Mouse (Mus musculus) CH12.LX (cell line): Measurements from ENCODE around the gene Parp1. TPM values are rescaled to one million over a fixed set of nuclear protein-coding genes. Genes with fewer than 3 reads are reported as not detected.
"Not testable (repeated sequence)": the region's sequence is repeated elsewhere in the genome, so short reads cannot be mapped to it uniquely, and the experiment has no call there.

ENCODE experiments used
- DNase-seq: peaks from one replicate; pipeline ENCODE4 v3.0.0-alpha.2; 2013; ENCODE audit errors: extremely low read depth
- H3K27ac ChIP-seq: 2 replicates; pipeline ENCODE4 v1.5.1; 2012; ENCODE audit warnings: low read depth, mild to moderate bottlenecking, control low read depth, moderate library complexity; ENCODE audit not compliant: insufficient read depth
- H3K27me3 ChIP-seq: replicated peaks from 2 replicates; pipeline ENCODE3; 2012; ENCODE audit warnings: inconsistent platforms
- H3K36me3 ChIP-seq, 2 experiments: replicated peaks in 1 of 2; 2 replicates each; pipeline versions ENCODE3 to v1.6.1; 2012; ENCODE audit warnings: inconsistent platforms in 1 of 2, low read length in 1 of 2, mild to moderate bottlenecking in 1 of 2, mixed read lengths in 1 of 2, moderate library complexity in 1 of 2; ENCODE audit not compliant: control insufficient read depth in 1 of 2, insufficient read depth in 1 of 2
- H3K4me1 ChIP-seq, 2 experiments: 2 replicates each; pipeline ENCODE4 v1.6.1; 2012; ENCODE audit warnings: inconsistent platforms in 1 of 2, moderate library complexity in 1 of 2; ENCODE audit not compliant: insufficient read depth in 2 of 2, control insufficient read depth in 1 of 2
- H3K4me2 ChIP-seq: 2 replicates; pipeline ENCODE4 v1.6.1; 2012; ENCODE audit warnings: low read depth, mild to moderate bottlenecking, control low read depth; ENCODE audit not compliant: poor library complexity, insufficient read depth, severe bottlenecking
- H3K4me3 ChIP-seq, 3 experiments: fragments of 150-350 bp in 1 of 3; sonication (generic) in 1 of 3; replicated peaks in 1 of 3; 2 replicates each; pipeline versions ENCODE3 to v1.5.1; 2011 to 2012; ENCODE audit warnings: low read depth in 2 of 3, low read length in 2 of 3, mild to moderate bottlenecking in 2 of 3, moderate library complexity in 2 of 3, control low read depth in 1 of 3, improper control_type of control experiment in 1 of 3, inconsistent platforms in 1 of 3, mixed read lengths in 1 of 3; ENCODE audit not compliant: poor library complexity in 1 of 3
- H3K79me2 ChIP-seq: replicated peaks from 2 replicates; pipeline ENCODE4 v1.6.1; 2012; ENCODE audit warnings: mild to moderate bottlenecking, moderate library complexity; ENCODE audit not compliant: control insufficient read depth, poor library complexity, insufficient read depth, severe bottlenecking; ENCODE audit errors: extremely low read depth
- H3K9ac ChIP-seq: 2 replicates; pipeline ENCODE4 v1.6.1; 2012; ENCODE audit warnings: low read depth, mild to moderate bottlenecking, control low read depth, moderate library complexity; ENCODE audit not compliant: insufficient read depth
- H3K9me3 ChIP-seq: replicated peaks from 2 replicates; pipeline ENCODE3; 2012; ENCODE audit warnings: low read length, inconsistent platforms, mixed read lengths
- CHD2 ChIP-seq: IDR thresholded peaks from 2 replicates; pipeline ENCODE4 v1.6.1; 2011; ENCODE audit warnings: low read length, improper control_type of control experiment
- CTCF ChIP-seq, 2 experiments: IDR thresholded peaks in 1 of 2; conservative IDR thresholded peaks in 1 of 2; 2 replicates each; pipeline ENCODE4 v1.5.1; 2011 to 2012; ENCODE audit warnings: low read depth in 2 of 2, low read length in 2 of 2, improper control_type of control experiment in 1 of 2, inconsistent platforms in 1 of 2, mild to moderate bottlenecking in 1 of 2, moderate library complexity in 1 of 2
- ETS1 ChIP-seq: conservative IDR thresholded peaks from 2 replicates; pipeline ENCODE4 v1.6.1; 2012; ENCODE audit warnings: low read depth, mild to moderate bottlenecking, inconsistent platforms, low read length, improper control_type of control experiment, moderate library complexity
- GABPA ChIP-seq: IDR thresholded peaks from 2 replicates; pipeline ENCODE4 v1.6.1; 2012; ENCODE audit warnings: low read depth, low read length, improper control_type of control experiment, inconsistent platforms; ENCODE audit not compliant: insufficient replicate concordance
- HCFC1 ChIP-seq: IDR thresholded peaks from 2 replicates; pipeline ENCODE4 v1.6.1; 2012; ENCODE audit warnings: low read depth, mild to moderate bottlenecking, inconsistent platforms, low read length, improper control_type of control experiment
- MAZ ChIP-seq: IDR thresholded peaks from 2 replicates; pipeline ENCODE4 v1.6.1; 2012; ENCODE audit warnings: low read depth, mild to moderate bottlenecking, inconsistent platforms, low read length, improper control_type of control experiment, moderate library complexity
- MXI1 ChIP-seq: IDR thresholded peaks from 2 replicates; pipeline ENCODE4 v1.6.1; 2011; ENCODE audit warnings: mild to moderate bottlenecking, low read depth, low read length, improper control_type of control experiment
- NRF1 ChIP-seq: IDR thresholded peaks from 2 replicates; pipeline ENCODE4 v1.6.1; 2014; ENCODE audit warnings: low read depth, mild to moderate bottlenecking, inconsistent platforms, low read length, improper control_type of control experiment, moderate library complexity
- PAX5 ChIP-seq: IDR thresholded peaks from 2 replicates; pipeline ENCODE4 v1.6.1; 2012; ENCODE audit warnings: low read length, inconsistent platforms, mixed read lengths
- POLR2AphosphoS2 ChIP-seq: IDR thresholded peaks from 2 replicates; pipeline ENCODE4 v1.6.1; 2011; ENCODE audit warnings: low read depth, low read length, improper control_type of control experiment
- USF1 ChIP-seq: IDR thresholded peaks from 2 replicates; pipeline ENCODE4 v1.6.1; 2014; ENCODE audit warnings: low read depth, mild to moderate bottlenecking, inconsistent platforms, low read length, improper control_type of control experiment
- USF2 ChIP-seq: conservative IDR thresholded peaks from 2 replicates; pipeline ENCODE4 v1.6.1; 2011; ENCODE audit warnings: low read depth, low read length, improper control_type of control experiment
- ZNF384 ChIP-seq: IDR thresholded peaks from 2 replicates; pipeline ENCODE4 v1.6.1; 2012; ENCODE audit warnings: low read depth, low read length, improper control_type of control experiment, inconsistent platforms
- dilution Hi-C: fragments of 300-500 bp; cut with MboI; formaldehyde crosslinking; loops from 2 replicates; pipeline ENCODE4 v1.14.3; 2020; ENCODE audit warnings: low sequenced_read_pairs; ENCODE audit not compliant: extremely low pct_unique_long_range_greater_than_20kb, extremely low pct_ligation_motif_present
- in situ Hi-C: fragments of 300-500 bp; cut with MboI; formaldehyde crosslinking; loops from 3 replicates; pipeline ENCODE4 v1.14.3; 2019; ENCODE audit warnings: low sequenced_read_pairs, low pct_ligation_motif_present, low pct_unique_long_range_greater_than_20kb, mixed read lengths
- polyA plus RNA-seq: library from polyadenylated mRNA; unstranded; fragments of >175 nt; gene quantifications from 2 replicates; pipeline ENCODE4 v1.2.1, GENCODE M21; 2012; ENCODE audit warnings: low read depth; ENCODE audit not compliant: insufficient read length
- total RNA-seq, 2 experiments: library from RNA; depleted of rRNA; stranded (reverse); fragments of 300-350 nt in 1 of 2; fragments of >200 nt in 1 of 2; gene quantifications; 2 replicates each; pipeline ENCODE4 v1.2.3; 2012 to 2014

Parp1 gene
- total and polyA plus RNA-seq, 3 experiments, result 310 to 313 (median 310) TPM

DNA sequence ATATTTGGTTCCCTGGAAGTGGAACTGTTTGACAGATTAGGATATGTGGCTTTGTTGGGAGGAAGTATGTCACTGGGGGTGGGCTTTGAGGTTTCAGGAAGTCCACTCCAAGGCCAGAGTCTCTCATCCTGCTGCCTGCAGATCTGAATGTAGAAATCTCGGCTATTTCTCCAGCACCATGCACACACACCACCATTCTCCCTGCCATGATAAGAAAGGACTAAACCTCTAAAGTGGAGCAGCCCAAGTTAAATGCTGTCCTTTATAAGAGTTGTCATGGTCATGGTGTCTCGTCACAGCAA is 38.8 kb downstream of the Parp1 start:
- Histone ChIP-seq H3K4me1 (peaks cover 26 to 47% of the 10 kb centered on the region in 2 experiments), H3K9ac (no peak overlapping the region), H3K4me3 (no peak overlapping the region), H3K27me3 (no peaks in the 10 kb centered on the region), H3K4me2 (no peak overlapping the region), H3K9me3 (peaks cover 6% of the 10 kb centered on the region), H3K36me3 (peaks cover 11 to 53% of the 10 kb centered on the region in 2 experiments), H3K79me2 (no peaks in the 10 kb centered on the region), H3K27ac (no peak overlapping the region)
- TF ChIP-seq ZNF384, result no peak
- no peak for TF ChIP-seq MAZ
- TF ChIP-seq USF2, result no peak
- TF ChIP-seq ETS1, result no peak
- TF ChIP-seq USF1, result no peak
- no peak for TF ChIP-seq GABPA
- TF ChIP-seq CTCF (conservative IDR thresholded peaks at IDR 0.05 in 1 of 2, IDR thresholded peaks at IDR 0.05 in 1 of 2; ENCODE audit: low read depth in 2 of 2, low read length in 2 of 2), result no peak
- no peak for TF ChIP-seq HCFC1
- dilution Hi-C loops, result no loop called here
- in situ Hi-C loops, result no loop called here
- DNase-seq, result no peak

GRCm38 (mm10) chr1:180611842-180612241 is 43.1 kb downstream of the Parp1 start:
- H3K4me3 ChIP-seq, H3K27ac ChIP-seq, H3K4me2 ChIP-seq, in situ Hi-C loops, H3K9me3 ChIP-seq, DNase-seq, H3K9ac ChIP-seq, H3K27me3 ChIP-seq, H3K4me1 ChIP-seq, dilution Hi-C loops, H3K79me2 ChIP-seq: not testable (repeated sequence)
- peaks cover 3 to 22% of the 10 kb centered on the region in 2 experiments for H3K36me3 ChIP-seq

DNA sequence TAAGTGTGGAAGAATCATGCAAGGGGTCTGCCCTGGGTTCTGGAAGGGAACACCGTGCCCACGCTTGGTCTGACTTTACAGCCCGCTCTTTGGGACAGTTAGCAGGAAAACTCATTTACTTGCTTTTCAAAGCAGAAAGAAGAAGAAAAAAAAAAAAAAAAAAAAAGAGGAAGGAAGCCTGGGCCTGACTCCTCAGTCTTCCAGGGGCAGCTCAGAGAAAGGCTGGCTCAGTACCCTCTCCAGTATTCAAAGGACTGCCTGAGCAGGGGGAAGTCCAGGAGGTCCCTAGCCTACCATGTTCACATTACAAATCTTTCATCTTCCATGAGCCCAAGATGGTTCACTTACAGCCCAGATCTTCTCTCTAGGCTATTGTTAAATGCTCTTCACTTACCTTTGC is 48.0 kb downstream of the Parp1 start:
- H3K27me3 ChIP-seq, result no peaks in the 10 kb centered on the region
- DNase-seq, result no peak
- in situ Hi-C loops, result no loop called here
- TF ChIP-seq CTCF (conservative IDR thresholded peaks at IDR 0.05 in 1 of 2, IDR thresholded peaks at IDR 0.05 in 1 of 2; ENCODE audit: low read depth in 2 of 2, low read length in 2 of 2), result no peak
- TF ChIP-seq POLR2AphosphoS2, result no peak
- no peak for TF ChIP-seq NRF1
- no peak for TF ChIP-seq PAX5
- no peak for TF ChIP-seq CHD2
- TF ChIP-seq ZNF384, result peak; percentile 49
- no peak for TF ChIP-seq MXI1
- TF ChIP-seq, all 38 proteins: peak for 1
- H3K36me3 ChIP-seq, result no peaks in the 10 kb centered on the region
- H3K4me1 ChIP-seq, result peaks cover 0 to 7% of the 10 kb centered on the region in 2 experiments; a peak in 3 of 4 replicates
- H3K27ac ChIP-seq, result no peak overlapping the region
- no peak overlapping the region for H3K4me2 ChIP-seq
- dilution Hi-C loops, result no loop called here
- no peak overlapping the region for H3K4me3 ChIP-seq
- peaks cover 7% of the 10 kb centered on the region for H3K9me3 ChIP-seq
- H3K9ac ChIP-seq, result no peak overlapping the region
- H3K79me2 ChIP-seq, result no peaks in the 10 kb centered on the region
